Mouse (Mus musculus) thymus, postnatal 0 days (tissue): Measurements from ENCODE around the gene Rela. TPM values are rescaled to one million over a fixed set of nuclear protein-coding genes. Genes with fewer than 3 reads are reported as not detected.
"Not testable (repeated sequence)": the region's sequence is repeated elsewhere in the genome, so short reads cannot be mapped to it uniquely, and the experiment has no call there.

ENCODE experiments used
- DNase-seq: peaks from one replicate; pipeline ENCODE4 v3.0.0-alpha.2; 2015; ENCODE audit warnings: low spot score
- polyA plus RNA-seq: library from polyadenylated mRNA; unstranded; fragments of >200 nt; fragmentation: Nextera tagmentation; extraction: Ambion mirVana; gene quantifications from 2 replicates; pipeline ENCODE4 v1.2.1, GENCODE M21; 2015

Rela gene
- polyA plus RNA-seq, 1 experiment from 2014 or later: 50.0 TPM

DNA sequence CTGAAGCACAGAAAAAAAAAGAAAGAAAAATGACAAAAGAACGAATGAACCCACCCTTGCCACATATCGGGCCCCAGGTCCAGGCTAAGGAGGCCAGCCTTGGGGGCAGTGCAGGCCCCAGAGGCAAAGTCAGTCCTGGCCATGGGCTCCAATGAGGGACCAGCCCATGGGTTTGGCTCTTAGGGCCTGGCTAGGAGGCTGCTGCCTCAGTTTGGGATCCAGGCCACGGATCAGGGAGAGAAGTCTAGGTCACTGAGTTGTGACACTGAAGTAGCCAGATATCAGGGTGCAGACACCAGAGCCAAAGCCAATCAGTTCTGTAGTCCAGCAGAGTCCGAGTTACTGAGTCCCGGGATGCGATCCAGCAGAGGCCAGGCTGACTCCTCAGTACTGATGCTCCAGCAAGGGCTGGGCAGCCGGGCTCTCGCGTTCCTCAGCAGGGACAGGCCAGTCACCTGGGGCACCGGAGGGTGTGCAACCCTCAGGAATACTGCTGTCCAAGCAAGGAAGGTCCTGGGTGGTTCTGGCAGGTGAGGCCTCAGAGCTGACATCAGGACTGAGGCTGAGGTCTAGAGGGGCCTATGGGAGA lies 27.5 kb downstream of the Rela start:
- DNase-seq: no peak

DNA sequence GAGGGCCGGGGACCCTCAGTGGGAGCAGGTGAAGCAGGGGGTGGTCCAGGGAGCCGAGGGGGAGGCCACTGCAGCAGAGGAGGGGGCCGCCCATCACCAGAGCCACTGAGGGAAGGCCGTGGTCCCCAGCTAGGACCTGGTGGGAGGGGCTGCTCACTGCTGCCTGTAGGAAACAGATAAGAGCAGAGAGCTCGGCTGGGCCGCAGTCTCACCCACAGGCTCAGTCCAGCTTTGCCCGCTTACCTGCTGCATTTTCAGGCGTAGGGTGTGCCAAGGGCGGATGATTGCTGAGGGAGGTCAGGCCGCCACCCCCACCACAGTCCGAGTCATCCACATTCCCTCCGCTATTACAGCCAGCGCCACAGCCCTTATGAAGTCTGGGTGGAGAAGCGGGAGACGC lies 28.2 kb downstream of the Rela start:
- DNase-seq: no peak

DNA sequence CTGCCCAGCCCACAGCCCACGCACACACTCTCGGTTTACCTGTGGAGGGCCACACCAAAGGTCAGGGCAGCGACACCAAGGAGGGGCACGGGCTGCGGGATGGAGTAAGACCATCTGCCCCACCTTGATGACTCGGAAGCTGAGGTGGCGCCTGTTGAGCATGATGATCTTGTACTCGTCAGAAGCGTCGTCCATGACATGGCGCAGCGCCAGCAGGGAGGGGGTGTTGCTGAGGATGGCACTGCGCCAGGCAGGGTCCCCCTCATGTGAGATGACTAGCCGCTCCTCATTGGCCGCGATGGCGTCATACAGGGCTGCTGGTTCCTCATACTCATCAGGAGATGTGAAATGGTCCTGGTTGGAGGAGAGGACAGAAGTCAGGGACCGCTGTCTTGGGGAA lies 29.1 kb downstream of the Rela start:
- DNase-seq: no peak

DNA sequence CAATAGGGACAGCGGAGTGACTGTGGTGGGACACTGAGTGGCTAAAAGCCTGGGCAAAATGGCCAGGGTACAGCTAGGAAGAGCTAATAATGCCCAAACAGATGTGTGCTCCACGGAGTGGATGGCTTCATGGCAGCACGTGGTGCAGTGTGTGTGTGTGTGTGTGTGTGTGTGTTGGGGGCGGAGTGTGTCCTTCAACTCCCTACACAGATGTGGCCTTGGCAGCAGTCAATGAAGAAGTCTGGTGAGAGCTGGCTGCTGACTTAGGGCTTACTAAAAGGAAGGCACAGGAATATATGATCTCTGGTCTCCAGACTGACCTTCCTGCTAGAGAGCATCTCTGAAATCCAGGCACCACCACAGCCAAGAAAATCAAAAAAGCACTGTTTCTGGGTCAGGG lies 31.1 kb downstream of the Rela start:
- DNase-seq: no peak

DNA sequence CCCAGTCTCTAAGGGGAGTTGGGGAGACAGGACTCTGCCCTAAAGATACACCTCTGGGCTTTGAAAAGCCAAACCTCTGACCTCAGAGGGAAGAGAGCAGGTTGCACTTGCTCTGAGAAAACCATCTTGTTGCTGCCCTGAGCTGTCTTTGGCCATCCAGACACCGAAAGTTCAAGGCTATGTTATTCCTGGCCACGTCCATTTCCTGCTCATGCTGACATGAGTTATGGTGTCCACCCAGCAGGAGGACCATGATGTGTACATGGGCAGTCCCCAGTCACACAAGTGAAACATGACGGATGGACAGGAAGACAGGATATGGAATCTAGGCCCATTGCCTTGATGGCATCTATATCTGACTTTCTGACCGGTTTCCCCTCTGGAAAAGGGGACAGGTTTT lies 43.1 kb downstream of the Rela start:
- no peak for DNase-seq

DNA sequence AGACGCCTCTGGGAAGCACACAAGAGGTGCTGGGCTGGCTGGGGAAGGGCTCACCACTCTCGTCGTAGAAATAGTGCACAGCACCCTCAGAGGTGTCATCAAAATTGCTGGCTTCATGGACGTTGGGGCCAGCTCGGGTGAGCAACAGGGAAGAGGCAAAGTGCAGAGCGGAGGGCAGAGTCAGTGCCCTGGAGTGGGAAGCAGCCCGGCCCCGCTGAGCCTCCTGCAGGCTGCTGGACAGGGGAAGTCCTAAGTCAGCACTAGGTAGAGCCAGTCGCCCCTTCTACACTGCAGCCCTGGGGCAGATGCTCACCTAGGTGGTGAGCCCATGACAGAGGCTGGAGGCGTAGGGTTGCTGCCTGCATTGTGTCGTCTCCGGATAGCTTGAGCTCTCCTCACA lies 47.0 kb downstream of the Rela start:
- no peak for DNase-seq

DNA sequence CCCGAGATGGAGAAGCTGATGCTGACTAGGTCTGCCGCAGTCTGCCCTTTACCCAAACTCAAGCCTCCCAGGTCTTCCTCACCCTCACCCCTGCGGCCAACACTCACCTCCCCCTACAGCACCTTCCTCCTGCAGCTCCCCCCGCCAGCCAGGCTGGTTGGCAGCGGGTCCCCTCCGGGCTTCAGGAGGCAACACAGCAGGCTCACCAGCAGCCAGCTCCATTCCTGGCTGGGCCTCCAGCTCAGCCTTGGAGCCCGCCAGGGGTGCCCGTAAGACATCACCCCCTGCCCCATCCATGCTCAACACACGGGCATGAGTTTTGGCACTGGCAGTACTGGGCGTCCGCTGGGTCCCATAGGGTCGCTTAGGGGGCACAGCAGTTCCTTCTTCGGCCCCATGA lies 47.7 kb downstream of the Rela start:
- DNase-seq: no peak

DNA sequence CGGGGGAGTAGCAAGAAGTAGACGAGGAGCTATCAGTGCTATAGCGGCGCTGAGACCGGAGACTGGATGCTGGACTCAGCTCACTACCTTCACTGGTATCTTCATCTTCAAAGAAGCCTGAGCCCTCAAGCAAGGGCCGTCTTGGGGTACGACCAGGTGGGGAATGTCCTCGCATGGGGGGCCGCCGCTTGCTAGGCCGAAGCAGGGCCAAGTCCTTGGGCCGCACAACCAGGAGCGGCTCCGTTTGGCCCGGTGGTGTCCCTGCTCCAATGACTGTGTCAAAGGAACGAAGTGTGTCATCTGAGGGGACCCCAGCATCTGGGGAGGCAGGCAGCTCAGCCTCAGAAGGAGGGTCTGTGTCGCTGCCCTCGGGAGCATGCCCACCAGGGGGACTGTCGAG lies 48.1 kb downstream of the Rela start:
- no peak for DNase-seq

DNA sequence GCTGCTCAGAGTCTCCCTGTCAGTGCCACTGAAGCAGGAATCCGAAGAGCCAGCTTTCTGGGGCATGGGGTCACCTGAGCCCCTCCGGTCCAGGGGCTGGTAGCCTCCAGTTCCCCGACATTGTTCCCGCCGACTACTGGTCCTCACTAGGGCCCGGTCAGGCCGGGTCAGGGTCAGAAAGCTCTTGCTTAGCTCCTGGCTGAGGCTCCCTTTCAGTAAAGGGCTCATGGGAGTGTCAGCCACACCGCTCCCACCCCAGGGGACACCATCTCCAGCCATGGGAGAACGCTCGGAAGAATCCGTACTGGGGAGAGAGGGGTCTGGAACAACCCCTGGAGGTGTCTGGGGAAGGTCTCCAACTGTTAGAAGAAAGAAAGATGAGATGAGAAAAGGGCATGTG lies 48.6 kb downstream of the Rela start:
- DNase-seq: no peak

DNA sequence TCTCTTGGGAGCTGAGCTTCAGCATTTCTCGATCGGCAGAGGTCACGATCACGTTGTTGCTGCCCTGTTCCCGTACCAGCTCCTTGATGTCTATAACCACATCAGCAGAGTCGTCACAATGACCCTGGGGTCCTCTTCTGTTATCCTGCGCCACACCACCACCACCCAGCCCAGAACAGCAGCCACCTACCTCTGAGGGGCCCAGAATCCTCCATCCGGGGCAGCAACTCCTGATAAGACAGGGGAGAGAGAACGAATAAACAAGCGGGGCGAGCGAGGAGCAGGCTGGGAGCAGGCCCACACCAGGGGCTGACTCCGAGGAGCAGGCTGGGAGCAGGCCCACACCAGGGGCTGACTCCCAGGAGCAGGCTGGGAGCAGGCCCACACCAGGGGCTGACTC lies 49.2 kb downstream of the Rela start:
- DNase-seq: no peak

DNA sequence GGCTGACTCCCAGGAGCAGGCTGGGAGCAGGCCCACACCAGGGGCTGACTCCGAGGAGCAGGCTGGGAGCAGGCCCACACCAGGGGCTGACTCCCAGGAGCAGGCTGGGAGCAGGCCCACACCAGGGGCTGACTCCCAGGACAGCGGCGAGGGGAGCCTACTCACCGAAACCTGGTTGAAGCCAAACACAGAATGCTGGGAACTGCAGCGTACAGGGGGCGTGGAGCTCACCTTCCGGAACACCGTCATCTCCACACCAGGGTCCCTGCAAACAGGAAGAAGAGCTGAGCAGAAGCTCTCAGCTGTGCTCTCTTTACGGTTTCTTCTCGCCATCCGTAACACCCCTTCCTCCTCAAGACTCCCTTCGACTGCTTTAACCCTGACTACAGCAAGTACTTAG lies 49.7 kb downstream of the Rela start:
- DNase-seq: not testable (repeated sequence)

DNA sequence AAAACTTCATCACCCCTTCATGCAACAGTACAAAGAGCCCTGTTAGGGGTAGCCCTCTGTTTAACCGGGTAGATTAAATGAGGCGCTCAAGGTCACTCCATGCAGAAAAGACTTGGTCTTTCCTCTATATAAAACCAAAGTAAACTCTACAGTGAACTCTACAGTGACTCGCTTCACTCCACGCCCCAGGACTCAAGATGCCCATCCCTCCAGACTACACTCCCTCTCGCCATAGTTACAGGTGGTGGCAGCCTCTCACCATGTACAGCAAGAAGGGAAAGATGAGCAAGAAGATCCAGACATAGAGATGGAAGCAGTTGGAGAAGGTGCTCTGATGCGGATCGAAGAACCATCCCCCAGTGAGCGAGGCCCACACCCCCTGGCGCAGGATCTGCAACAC lies 50.5 kb downstream of the Rela start:
- no peak for DNase-seq

DNA sequence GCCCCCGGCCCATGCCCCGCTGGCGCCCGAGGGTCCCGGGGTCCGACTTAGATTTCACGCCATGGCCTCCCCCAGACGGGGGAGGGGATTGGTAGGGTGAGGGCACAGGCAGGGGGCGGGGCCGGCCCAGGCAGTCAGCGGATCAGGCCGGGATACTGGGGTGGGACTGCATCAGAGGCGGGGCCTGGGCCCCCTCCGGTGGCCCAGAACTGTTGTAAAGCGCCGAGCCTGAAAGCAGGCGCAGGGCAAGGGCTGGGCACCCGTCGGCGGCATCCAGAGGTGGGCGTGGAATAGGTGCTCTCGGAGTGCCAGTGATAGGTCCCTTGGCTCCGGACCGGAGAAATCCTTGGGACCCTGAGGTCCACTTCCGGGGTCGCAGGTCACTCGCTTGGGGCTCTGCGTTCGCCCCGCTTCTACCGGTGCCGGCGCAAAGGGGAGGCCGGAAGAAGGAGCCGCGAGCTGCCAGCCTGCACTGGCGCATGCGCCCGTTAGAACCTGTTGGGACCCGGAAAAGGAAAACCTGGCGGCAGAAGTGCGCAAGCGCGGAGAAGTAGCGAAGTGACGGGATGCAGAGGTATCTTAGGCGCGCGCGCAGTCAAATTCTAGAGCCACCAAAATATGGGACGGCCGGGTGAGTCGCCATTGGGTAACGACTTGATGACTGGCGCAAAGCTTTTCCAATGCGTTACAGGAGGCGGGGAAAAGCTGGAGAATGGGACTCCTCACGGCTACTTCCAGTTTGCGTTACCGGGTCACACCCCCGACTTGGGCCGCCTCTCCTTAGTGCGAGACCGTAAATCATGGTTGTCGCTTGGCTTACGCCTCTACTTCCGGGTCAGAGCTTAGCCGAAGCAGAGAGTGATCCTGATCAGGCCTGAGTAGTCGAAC lies 51.2 kb downstream of the Rela start, which contains the start of the genes Map3k11 and Pcnx3:
Gene Map3k11, plus strand, starts transcription at position 543 of the 888 bp plus-strand sequence.
Gene Pcnx3, minus strand, starts transcription at position 709 of the 888 bp plus-strand sequence.
- peak; percentile 99 for DNase-seq

DNA sequence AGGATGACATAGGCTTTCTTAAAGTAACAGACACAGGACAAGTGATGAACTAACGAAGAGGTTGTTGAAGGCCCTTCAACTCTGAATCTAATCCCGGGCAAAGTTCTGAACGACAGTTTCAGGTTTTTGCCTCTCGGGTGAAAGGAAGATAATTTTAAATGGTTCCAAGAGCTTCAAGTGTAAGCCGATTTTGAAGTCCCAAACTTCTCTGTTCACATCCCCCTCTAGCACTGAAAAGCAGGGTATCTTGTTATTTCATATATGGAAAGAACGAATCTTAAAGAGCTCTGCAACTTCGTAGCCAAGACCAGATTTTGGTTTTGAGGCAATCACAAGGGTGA lies 51.8 kb downstream of the Rela start:
- no peak for DNase-seq

DNA sequence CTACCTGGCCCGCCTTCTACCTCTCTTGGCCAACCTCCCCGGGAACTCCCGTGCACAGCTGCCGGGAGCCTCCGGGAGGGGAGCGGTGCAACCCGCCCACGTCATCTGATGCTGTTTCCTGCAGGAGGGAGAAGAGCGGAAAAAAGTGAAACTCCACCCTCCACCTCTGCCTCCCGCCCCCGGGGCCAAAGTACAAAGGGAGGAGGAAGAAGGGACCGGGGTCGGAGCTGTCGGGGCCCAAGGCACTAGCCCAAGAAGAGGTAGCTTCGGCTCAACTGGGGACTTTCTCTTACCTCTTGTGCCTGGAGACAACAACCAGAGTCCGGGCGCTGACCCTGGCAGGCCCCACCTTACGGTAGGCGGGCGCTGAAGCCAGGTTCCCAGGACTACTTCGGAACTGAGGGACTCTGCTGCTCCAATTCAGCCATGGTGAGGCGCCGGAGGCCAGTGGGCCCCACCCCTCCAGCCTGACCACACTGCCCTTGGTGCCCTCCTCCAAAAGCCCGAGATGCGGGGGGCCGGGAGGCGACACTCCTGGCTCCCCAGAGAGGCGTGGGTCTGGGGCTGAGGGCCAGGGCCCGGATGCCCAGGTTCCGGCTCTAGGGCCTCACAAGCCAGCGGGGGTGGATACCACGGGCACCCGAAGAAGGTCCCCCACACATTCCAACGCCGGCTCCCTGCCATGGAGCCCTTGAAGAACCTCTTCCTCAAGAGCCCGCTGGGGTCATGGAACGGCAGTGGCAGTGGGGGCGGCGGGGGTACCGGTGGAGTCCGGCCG lies 52.5 kb downstream of the Rela start:
- peak; percentile 91 for DNase-seq

DNA sequence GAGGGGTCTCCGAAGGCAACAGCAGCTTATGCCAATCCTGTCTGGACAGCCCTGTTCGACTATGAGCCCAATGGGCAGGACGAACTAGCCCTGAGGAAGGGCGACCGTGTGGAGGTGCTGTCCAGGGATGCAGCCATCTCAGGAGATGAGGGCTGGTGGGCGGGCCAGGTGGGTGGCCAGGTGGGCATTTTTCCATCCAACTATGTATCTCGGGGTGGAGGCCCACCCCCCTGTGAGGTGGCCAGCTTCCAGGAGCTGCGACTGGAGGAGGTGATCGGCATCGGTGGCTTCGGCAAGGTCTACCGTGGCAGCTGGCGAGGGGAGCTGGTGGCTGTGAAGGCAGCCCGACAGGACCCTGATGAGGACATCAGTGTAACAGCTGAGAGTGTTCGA lies 53.1 kb downstream of the Rela start:
- DNase-seq: no peak

DNA sequence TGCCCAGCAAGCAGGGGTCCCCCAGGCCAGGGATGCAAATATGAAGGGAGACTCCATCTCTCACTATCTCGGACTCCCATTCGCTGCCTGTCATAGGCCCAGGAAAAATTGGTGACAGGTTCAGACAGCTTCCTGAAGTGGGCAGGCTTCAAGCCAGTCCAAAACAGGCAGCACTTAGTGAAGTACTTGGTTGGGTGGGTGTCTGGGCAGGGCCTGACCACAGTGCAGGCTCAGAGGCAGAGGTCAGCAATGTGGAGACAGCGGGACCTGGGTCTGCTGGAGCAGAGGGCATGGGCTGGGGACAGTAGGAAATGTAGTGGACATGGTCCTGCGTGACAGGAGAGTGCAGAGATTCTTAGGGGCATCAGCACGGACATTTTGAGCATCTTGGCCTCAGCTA lies 54.3 kb downstream of the Rela start:
- no peak for DNase-seq

DNA sequence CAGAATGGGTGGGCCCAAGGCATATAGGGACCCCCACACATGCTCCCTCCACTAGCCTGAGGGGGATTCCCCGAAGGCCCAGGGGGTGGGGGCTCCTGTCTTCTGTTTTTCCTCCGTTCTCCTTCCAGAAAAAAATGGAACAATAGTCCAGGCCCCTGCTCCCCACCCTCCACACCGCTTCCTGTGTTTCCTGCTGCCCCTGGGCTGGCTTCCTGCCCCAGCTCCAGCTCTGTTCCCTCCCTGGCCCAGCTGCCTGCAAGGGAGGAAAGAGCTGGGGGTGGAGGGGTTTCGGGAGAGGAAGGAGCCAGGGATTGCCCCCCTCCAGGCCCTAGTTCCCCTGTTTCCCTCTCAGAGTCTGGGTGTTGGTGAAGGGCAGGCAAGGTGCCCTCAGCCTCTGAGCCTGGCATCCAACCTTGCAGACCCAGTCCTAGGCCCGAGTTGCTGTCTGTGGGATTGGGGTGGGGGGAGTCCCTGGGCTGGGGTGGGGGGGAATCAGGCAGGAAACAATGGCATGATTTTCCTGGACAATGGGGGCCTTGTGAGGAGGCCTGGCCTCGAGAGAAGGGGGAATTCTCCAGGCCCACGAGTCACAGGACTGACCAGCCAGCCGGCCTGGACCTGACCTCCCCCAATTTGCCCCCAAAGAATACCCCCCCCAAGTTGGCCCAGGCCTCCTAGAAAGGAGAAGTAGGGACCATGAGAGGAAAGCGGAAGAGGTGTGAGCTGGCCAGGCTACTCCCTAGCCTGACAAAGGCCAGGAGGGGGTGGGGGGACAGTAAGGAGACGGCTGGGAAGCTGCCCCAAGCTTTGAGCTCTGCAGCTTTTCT lies 55.0 kb downstream of the Rela start:
- no peak for DNase-seq

DNA sequence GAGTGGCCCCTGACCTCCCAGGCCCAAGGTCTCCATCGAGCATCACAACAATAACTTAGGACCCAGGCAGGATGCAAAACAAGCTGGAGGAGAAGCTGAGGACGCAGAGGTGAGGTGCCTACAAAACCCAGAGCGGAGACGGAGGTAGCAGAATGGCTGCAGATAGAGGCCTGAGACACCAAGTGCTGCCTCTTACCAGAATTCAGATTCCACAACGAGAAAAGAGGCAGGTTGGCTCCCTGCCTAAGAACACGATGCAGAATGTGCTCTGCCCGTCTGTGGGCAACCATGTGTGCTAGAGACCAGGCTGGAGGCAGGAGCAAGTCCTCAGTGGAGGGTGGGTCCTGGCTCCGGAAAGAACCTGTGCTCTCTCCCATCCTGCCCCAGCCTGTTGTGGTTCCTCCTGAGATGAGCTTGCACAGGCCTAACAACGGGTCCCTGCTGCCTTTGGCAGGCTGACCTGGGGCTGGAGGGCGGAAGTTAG lies 55.7 kb downstream of the Rela start:
- DNase-seq: no peak

DNA sequence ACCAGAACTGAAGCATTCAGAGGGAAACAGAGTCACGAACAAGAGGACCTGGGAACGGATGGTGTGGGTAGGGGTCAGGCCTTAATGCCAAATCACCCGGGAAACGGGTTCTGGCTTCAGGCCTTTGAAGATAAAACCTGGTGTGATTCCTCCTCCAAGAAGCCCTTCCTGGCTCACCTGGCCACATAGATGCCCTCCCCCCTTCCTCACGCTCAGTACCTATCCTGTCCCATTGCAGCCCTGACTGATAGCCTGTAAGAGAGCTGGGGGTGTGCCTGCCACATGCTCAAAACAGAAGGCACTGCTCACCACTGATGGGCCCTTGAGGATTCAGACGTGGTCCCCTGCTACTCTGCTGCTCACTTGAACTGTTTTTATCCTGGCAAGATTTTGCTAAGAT lies 56.5 kb downstream of the Rela start:
- no peak for DNase-seq

DNA sequence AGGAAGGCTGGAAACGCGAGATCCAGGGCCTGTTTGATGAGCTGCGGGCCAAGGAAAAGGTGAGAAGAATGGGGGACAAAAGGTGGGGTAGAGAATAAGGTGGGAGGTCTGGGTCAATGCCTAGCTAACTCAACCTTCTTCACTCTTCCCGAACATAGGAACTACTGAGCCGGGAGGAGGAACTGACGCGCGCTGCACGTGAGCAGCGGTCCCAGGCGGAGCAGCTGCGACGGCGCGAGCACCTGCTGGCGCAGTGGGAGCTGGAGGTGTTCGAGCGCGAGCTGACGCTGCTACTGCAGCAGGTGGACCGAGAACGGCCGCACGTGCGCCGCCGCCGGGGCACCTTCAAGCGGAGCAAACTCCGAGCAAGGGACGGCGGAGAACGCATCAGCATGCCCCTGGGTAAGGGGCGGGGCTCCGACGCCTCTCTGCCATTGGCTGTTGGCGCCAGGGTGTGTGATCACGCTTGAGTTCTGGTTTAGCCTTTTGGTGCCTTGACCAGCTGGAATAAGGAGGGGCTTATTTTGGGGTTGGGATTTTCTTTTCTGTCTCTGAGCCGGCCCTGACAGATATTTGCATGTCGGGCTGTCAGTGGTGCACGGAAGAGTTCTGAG lies 58.7 kb downstream of the Rela start:
- no peak for DNase-seq
